Mouse (Mus musculus) neutrophil, adult 59 days (primary cell): ENCODE measurements around the gene Bloc1s6. TPM values are rescaled to one million over a fixed set of nuclear protein-coding genes. Genes with fewer than 3 reads are reported as not detected.

Source experiments
- total RNA-seq, 2 experiments: library from RNA; stranded (reverse); gene quantifications; 1 replicate in 1 of 2; 2 replicates in 1 of 2; pipeline ENCODE4 v1.2.4; 2023

The Bloc1s6 gene
- 10 to 100 TPM; 15.8 to 27.8 TPM for total RNA-seq

DNA sequence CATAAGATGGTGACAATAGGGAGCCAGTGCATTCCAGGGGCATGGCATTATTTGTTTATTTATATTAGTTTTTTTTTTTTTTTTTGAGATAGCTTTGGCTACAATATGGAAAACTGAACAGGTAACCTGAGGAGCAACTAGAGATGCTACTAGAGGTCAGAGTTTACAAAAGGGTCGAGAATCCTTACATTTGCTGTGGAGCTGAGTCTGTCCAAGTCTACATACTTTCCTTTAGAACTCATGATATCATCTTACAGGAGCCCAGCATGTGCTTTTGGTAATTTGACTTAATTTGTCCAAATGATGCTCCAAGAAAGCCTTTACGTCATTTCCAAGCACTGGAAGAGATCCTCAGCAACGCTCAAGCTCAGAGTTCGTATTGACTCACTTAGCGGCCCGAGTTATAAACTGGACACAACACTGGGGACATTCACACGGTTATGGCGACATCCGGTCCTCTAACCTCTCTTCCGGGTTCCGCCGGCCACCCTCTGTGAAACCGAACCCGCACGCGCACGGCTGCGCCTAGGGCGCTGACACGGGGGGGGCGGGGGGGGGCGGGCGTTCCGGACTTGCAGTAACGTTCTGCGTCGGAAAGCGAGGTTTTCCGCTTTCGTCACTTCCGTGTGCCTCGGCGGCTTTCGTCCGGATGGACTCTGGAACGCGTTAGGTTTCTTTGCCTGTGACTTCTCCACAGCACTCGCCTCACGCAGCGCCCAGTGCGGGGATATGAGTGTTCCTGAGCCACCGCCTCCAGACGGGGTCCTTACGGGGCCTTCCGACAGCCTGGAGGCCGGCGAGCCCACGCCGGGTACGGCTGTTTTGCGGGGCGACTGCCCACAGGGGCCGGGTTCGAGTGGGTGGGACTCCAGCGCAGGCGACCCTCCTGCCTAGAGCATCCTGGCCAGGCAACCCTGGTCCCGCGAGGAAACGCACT, at the start of gene Bloc1s6:
Gene Bloc1s6, plus strand, starts transcription at position 610 of the 937 bp plus-strand sequence.

DNA sequence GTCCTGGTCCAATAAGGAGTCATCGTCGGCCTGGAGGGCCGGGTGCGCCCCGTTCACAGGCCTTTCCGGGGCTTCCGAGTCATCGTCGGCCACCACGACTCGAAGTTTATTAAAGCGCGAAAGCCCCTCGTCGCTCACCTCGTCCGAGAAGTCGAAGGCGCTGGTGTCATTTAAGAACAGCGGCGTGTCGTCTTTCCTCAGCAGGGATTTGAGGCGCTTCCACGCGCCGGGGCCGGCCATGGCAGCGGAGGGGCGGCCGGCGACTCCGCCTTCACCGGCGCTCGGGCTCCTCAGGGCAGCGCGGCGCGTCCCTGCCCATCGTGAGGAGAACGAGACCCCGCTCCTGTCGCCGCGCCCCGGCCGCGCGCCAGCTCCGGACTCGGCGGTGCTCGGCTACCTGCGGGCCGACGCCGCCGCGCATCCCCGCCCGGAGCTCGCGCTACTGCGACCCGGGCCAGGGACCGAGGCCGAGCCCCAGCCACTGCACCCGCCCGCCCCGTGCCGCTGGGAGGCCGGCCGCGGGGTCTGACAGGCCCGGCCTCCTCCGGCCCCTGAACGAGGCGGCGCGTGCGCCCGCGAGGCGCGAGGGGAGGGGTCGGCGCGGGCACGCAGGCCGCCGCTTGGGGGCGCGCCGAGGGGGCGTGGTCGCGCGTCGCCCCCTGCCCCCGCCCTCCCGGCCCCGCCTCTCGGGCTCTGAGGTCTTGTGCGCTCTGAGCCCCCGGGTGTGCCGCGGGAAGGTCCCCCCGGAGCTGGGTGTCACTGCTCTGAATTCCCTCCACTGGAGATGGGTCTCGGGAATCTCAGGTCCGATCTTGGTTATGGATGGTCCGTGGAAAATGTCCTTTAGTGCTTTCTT, 35.9 kb upstream of the Bloc1s6 start, which contains the start of gene Slc30a4:
Gene Slc30a4, minus strand, starts transcription at position 483 of the 856 bp plus-strand sequence.

DNA sequence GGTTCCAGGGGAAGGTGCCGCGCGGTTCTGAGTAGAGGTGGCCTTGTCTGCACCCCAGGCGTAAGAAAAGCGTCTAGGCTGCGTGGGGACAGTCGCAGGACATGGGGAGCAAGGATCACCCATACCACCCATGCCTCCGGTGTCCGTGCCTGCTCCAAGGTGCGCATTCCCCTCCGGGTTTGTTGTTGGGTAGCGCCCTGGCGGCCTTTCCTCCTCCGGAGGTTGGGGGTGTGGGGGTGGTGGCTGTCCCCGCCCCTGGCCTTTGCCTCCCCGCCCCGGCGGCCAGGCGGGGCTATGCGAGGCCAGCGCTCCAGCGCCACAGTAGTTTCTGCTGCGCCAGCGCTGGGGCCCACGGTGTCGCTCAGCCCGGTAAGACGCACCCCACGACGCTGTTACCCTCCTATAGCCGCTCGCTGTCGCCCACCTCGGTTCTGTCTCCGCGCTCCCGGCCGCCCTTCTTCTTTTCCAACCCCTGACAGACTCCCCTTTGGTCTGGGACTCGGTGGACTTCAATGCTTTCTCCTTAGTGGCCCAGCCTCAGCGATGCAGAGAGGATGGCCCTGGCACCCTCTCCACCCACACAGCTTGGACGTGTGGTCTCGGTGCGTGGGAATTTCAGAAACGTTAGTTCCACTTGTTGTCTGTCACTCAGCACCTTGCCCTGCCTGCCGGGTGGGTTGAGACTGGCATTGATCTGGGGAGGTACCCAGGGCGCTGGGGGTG, 26.9 kb downstream of the Bloc1s6 start, which contains the start of gene Sqor:
Gene Sqor, plus strand, starts transcription at position 167 of the 723 bp plus-strand sequence.

Other genes starting within 250 kb of the Bloc1s6 start
- 10 to 100 TPM; 35.0 to 36.1 TPM for gene Gatm, start 127.2 kb upstream of the Bloc1s6 start, total RNA-seq
- gene AA467197, start 101.5 kb upstream of the Bloc1s6 start, total RNA-seq = 100 to 1,000 TPM; 179 to 204 TPM
- gene Slc30a4, start 35.8 kb upstream of the Bloc1s6 start, total RNA-seq = under 1 TPM; 0.33 to 0.53 TPM
- gene Sqor, start 26.7 kb downstream of the Bloc1s6 start, total RNA-seq = 100 to 1,000 TPM; 164 to 170 TPM